Mouse (Mus musculus) neutrophil, adult 83 days (primary cell): ENCODE results near the gene Slc37a1. TPM values are rescaled to one million over a fixed set of nuclear protein-coding genes. Genes with fewer than 3 reads are reported as not detected.

Source experiments
- total RNA-seq, 2 experiments: library from RNA; stranded (reverse); gene quantifications; one replicate each; pipeline ENCODE4 v1.2.4; 2023

Slc37a1 gene
- total RNA-seq: 10 to 100 TPM; 25.4 to 35.6 TPM

GRCm38 (mm10) chr17:31286492-31286891 is at the start of gene Slc37a1:
TSS of gene Slc37a1 (plus strand) at chr17:31286792.

DNA sequence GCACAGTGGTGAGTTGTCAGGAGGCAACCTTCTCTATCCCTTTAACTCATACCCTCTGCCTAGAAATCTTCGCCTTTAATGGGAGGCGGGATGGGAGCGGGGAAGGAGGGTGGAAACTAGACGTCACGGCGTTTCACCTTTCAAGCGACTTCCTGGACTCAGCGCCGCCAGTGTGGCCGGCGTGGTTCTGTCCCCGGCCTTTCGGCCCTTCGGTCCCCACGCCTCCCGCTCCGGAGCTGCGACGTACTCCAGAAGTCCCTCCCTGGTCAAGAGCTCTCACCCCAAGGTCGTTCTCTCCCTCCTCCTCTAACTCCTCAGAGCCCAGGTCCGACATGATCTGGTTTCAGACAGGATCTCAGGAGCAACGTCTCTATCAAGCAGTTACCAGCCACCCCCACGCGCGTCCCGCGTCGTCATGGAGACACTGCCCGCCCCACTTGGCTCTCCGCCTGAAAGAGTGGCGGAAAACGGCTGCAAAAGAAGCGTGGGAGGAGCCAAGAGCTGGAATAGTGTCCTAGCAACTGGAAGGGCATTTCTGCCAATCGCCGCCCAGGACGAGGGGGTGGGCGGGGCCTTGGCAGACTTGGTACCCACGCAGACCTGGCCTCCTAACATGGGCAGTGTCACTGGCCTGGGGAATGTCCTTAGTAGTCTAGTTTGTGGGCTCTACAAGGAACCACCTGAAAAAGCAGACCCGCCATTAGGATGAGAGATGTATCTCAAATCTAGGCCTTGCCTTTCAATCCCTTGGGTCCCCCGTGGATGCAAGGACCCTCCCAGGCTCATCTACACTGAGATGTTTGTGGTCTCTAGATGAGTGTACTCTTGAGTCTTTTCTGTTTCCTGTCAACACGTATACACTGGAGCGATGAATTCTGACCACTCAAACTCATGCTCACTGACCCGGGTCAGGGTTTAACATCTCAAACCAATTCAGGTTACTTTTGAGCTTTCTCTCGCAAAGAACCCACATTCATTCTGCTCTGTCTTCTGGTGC is 9.4 kb upstream of the Slc37a1 start, which contains the start of gene Rsph1:
TSS of gene Rsph1 (minus strand) at position 462 of the 997 bp plus-strand sequence.

GRCm38 (mm10) chr17:31385671-31386665 is 99.4 kb downstream of the Slc37a1 start, which contains the start of gene Pde9a:
TSS of gene Pde9a (plus strand) at chr17:31386210.

Other genes starting within 250 kb of the Slc37a1 start
- gene Abcg1, start 229.1 kb upstream of the Slc37a1 start, total RNA-seq: 10 to 100 TPM; 48.6 to 50.0 TPM
- gene Tff3, start 157.1 kb upstream of the Slc37a1 start, total RNA-seq: not detected
- not detected for gene Tff2, start 142.5 kb upstream of the Slc37a1 start, total RNA-seq
- not detected for gene Tff1, start 121.5 kb upstream of the Slc37a1 start, total RNA-seq
- gene Tmprss3, start 87.8 kb upstream of the Slc37a1 start, total RNA-seq: 1 to 10 TPM; 1.8 TPM
- 1 to 10 TPM; 7.2 TPM for gene Ubash3a, start 78.9 kb upstream of the Slc37a1 start, total RNA-seq
- gene Rsph1, start 9.4 kb upstream of the Slc37a1 start, total RNA-seq: 1 to 10 TPM; 2.8 to 4.0 TPM
- not detected for gene Pde9a, start 99.4 kb downstream of the Slc37a1 start, total RNA-seq
- gene Wdr4, start 233.2 kb downstream of the Slc37a1 start, total RNA-seq: 10 to 100 TPM in 1 of 2 experiments, 1 to 10 TPM in 1; 8.4 to 10.2 TPM
- 100 to 1,000 TPM; 101 to 102 TPM for gene Ndufv3, start 233.3 kb downstream of the Slc37a1 start, total RNA-seq